Mouse (Mus musculus) myocyte (in vitro differentiated cells): ENCODE data around the gene Map3k13. TPM values are rescaled to one million over a fixed set of nuclear protein-coding genes. Genes with fewer than 3 reads are reported as not detected.
A peak's percentile ranks its signal among the peaks of the same experiment; 100 is the strongest.

Experiments
- H3K27me3 ChIP-seq: one replicate; pipeline ENCODE4 v1.6.1; 2011; ENCODE audit not compliant: control insufficient read depth, insufficient read depth, insufficient read length
- H3K36me3 ChIP-seq: one replicate; pipeline ENCODE4 v1.6.1; 2011; ENCODE audit not compliant: control insufficient read depth, insufficient read depth
- H3K4me2 ChIP-seq: one replicate; pipeline ENCODE4 v1.6.1; 2011; ENCODE audit warnings: low read depth, control low read depth
- H3K4me3 ChIP-seq: one replicate; pipeline ENCODE4 v1.5.1; 2011; ENCODE audit warnings: mild to moderate bottlenecking, control low read depth, moderate library complexity
- H3K79me2 ChIP-seq: one replicate; pipeline ENCODE4 v1.6.1; 2011; ENCODE audit not compliant: control insufficient read depth, insufficient read depth
- H3ac ChIP-seq: one replicate; pipeline ENCODE4 v1.6.1; 2011; ENCODE audit not compliant: control insufficient read depth, insufficient read length
- CEBPB ChIP-seq: IDR thresholded peaks from 2 replicates; pipeline ENCODE4 v1.6.1; 2011; ENCODE audit warnings: mild to moderate bottlenecking, moderate library complexity; ENCODE audit not compliant: poor library complexity, insufficient read depth, severe bottlenecking
- E2F4 ChIP-seq: IDR thresholded peaks from one replicate; pipeline ENCODE4 v1.6.1; 2011; ENCODE audit warnings: mild to moderate bottlenecking, control low read depth, moderate library complexity; ENCODE audit not compliant: insufficient read depth
- MAX ChIP-seq: IDR thresholded peaks from one replicate; pipeline ENCODE4 v1.6.1; 2011; ENCODE audit warnings: low read depth, mild to moderate bottlenecking, control low read depth
- MYOD1 ChIP-seq, 3 experiments: IDR thresholded peaks; one replicate each; pipeline ENCODE4 v1.6.1; 2011; ENCODE audit warnings: control low read depth in 2 of 3, low read depth in 2 of 3, mild to moderate bottlenecking in 2 of 3, moderate library complexity in 1 of 3; ENCODE audit not compliant: insufficient read length in 2 of 3, control insufficient read depth in 1 of 3
- MYOG ChIP-seq, 3 experiments: IDR thresholded peaks; one replicate each; pipeline ENCODE4 v1.6.1; 2011; ENCODE audit warnings: control low read depth in 2 of 3, low read depth in 2 of 3, mild to moderate bottlenecking in 2 of 3; ENCODE audit not compliant: insufficient read length in 2 of 3, control insufficient read depth in 1 of 3, insufficient read depth in 1 of 3
- POLR2A ChIP-seq: IDR thresholded peaks from one replicate; pipeline ENCODE4 v1.6.1; 2011; ENCODE audit warnings: low read depth, mild to moderate bottlenecking, control low read depth, moderate library complexity; ENCODE audit not compliant: insufficient read length
- POLR2AphosphoS2 ChIP-seq: IDR thresholded peaks from one replicate; pipeline ENCODE4 v1.6.1; 2011; ENCODE audit warnings: low read depth, control low read depth; ENCODE audit not compliant: insufficient read length
- REST ChIP-seq: IDR thresholded peaks from one replicate; pipeline ENCODE4 v1.6.1; 2011; ENCODE audit warnings: mild to moderate bottlenecking, control low read depth, moderate library complexity; ENCODE audit not compliant: insufficient read depth, insufficient read length
- SRF ChIP-seq: IDR thresholded peaks from one replicate; pipeline ENCODE4 v1.6.1; 2011; ENCODE audit warnings: low read depth; ENCODE audit not compliant: control insufficient read depth, insufficient read length
- TCF12 ChIP-seq: IDR thresholded peaks from one replicate; pipeline ENCODE4 v1.6.1; 2011; ENCODE audit warnings: mild to moderate bottlenecking, control low read depth; ENCODE audit not compliant: poor library complexity, insufficient read depth, severe bottlenecking
- TCF3 ChIP-seq: IDR thresholded peaks from one replicate; pipeline ENCODE4 v1.6.1; 2011; ENCODE audit warnings: low read depth, control low read depth; ENCODE audit not compliant: insufficient read length
- USF1 ChIP-seq: IDR thresholded peaks from one replicate; pipeline ENCODE4 v1.6.1; 2011; ENCODE audit warnings: low read depth, mild to moderate bottlenecking, control low read depth, moderate library complexity
- polyA plus RNA-seq: library from polyadenylated mRNA; unstranded; fragments of >200 nt; fragmentation: generic; extraction: Trizol; gene quantifications from one replicate; pipeline ENCODE4 v1.2.1, GENCODE M21; 2012; ENCODE audit warnings: missing spikeins

The Map3k13 gene
- polyA plus RNA-seq, 1 experiment: 0.31 TPM

- H3K4me3 ChIP-seq: no peak overlapping the region
- TF ChIP-seq REST (no peak), MYOG (IDR thresholded peaks at IDR 0.05; ENCODE audit: control insufficient read depth in 1 of 3, insufficient read depth in 1 of 3, insufficient read length in 2 of 3, low read depth in 2 of 3) (peak in 1 of 3 experiments; percentile 54), E2F4 (no peak), CEBPB (no peak), SRF (no peak), MYOD1 (IDR thresholded peaks at IDR 0.05; ENCODE audit: control insufficient read depth in 1 of 3, insufficient read length in 2 of 3, low read depth in 2 of 3) (peak in 2 of 3 experiments; percentile 74 to 80), MAX (no peak), USF1 (no peak), POLR2A (no peak), TCF3 (no peak), POLR2AphosphoS2 (no peak), TCF12 (peak; percentile 36)
- H3K4me2 ChIP-seq: peak overlapping the region; percentile 25
- H3K36me3 ChIP-seq: no peaks in the 10 kb centered on the region
- no peaks in the 10 kb centered on the region for H3K27me3 ChIP-seq
- H3K79me2 ChIP-seq: no peaks in the 10 kb centered on the region
- H3ac ChIP-seq: no peak overlapping the region
Observed at GRCm38 (mm10) chr16:21829711-21830110, 35.6 kb downstream of the Map3k13 start.

DNA sequence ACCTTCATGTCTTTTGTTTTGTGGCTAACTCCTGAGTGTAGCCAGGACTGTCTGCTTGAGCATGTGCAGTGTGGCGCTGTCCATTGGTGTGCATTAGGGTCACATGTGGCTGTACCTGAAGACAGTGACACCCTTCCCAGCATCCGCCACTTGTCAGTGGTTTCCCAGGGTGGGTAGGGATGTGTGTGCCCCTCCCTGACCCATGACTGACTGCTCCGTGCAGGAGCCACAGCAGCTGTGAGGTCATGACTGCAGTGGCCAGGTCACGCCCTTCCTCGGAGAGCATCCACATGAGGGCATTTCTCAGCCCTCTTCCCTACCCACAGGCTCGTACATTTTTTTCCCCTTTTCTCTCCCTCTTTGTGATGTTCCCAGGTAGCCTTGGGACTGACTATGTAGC is 36.6 kb downstream of the Map3k13 start:
- Histone ChIP-seq H3K36me3 (no peaks in the 10 kb centered on the region), H3K4me3 (no peak overlapping the region), H3K4me2 (no peak overlapping the region), H3K27me3 (no peaks in the 10 kb centered on the region), H3K79me2 (no peaks in the 10 kb centered on the region), H3ac (no peak overlapping the region)
- TF ChIP-seq REST (peak; percentile 4), MAX (no peak), CEBPB (no peak), POLR2AphosphoS2 (no peak), E2F4 (no peak), MYOG (IDR thresholded peaks at IDR 0.05; ENCODE audit: control insufficient read depth in 1 of 3, insufficient read depth in 1 of 3, insufficient read length in 2 of 3, low read depth in 2 of 3) (peak in 2 of 3 experiments; percentile 88 to 94), USF1 (no peak), MYOD1 (IDR thresholded peaks at IDR 0.05; ENCODE audit: control insufficient read depth in 1 of 3, insufficient read length in 2 of 3, low read depth in 2 of 3) (peak in 2 of 3 experiments; percentile 59 to 82), TCF12 (no peak), SRF (no peak), POLR2A (no peak), TCF3 (peak; percentile 17)

- Histone ChIP-seq H3ac (no peak overlapping the region), H3K36me3 (no peaks in the 10 kb centered on the region), H3K79me2 (no peaks in the 10 kb centered on the region), H3K4me3 (no peak overlapping the region), H3K4me2 (no peak overlapping the region), H3K27me3 (no peaks in the 10 kb centered on the region)
- TF ChIP-seq SRF: no peak
- no peak for TF ChIP-seq E2F4
- no peak for TF ChIP-seq MYOD1 (IDR thresholded peaks at IDR 0.05; ENCODE audit: control insufficient read depth in 1 of 3, insufficient read length in 2 of 3, low read depth in 2 of 3)
- TF ChIP-seq POLR2AphosphoS2: no peak
- no peak for TF ChIP-seq USF1
- TF ChIP-seq TCF12: no peak
- TF ChIP-seq MAX: no peak
- TF ChIP-seq CEBPB: no peak
- no peak for TF ChIP-seq REST
- TF ChIP-seq TCF3: no peak
- no peak for TF ChIP-seq MYOG (IDR thresholded peaks at IDR 0.05; ENCODE audit: control insufficient read depth in 1 of 3, insufficient read depth in 1 of 3, insufficient read length in 2 of 3, low read depth in 2 of 3)
- no peak for TF ChIP-seq POLR2A
Observed at GRCm38 (mm10) chr16:21831764-21832163, 37.6 kb downstream of the Map3k13 start.

- H3K79me2 ChIP-seq: no peaks in the 10 kb centered on the region
- no peaks in the 10 kb centered on the region for H3K27me3 ChIP-seq
- no peaks in the 10 kb centered on the region for H3K36me3 ChIP-seq
- no peak overlapping the region for H3K4me3 ChIP-seq
- no peak overlapping the region for H3ac ChIP-seq
- TF ChIP-seq MYOD1 (IDR thresholded peaks at IDR 0.05; ENCODE audit: control insufficient read depth in 1 of 3, insufficient read length in 2 of 3, low read depth in 2 of 3): no peak
- H3K4me2 ChIP-seq: no peak overlapping the region
Observed at GRCm38 (mm10) chr16:21833469-21833868, 39.3 kb downstream of the Map3k13 start.

DNA sequence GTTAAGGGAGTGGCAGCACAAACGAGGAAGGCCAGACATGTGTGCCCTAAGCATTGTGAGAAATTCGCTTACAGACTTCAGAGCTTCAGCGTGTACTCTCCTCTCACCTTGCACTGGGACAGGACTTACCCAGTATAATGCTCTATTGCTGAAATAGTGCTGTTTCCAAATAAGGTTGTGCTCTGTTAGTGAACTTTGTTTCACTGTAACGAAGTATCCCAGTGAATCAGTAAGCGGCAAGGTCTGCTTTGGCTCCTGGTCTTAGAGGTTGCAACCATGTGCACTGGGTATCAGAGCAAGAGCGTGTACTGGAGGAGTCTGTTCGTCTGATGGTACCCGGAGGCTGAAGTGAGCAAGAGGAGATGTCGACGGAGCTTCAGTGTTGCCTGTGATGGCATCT is 39.8 kb downstream of the Map3k13 start:
- no peaks in the 10 kb centered on the region for H3K79me2 ChIP-seq
- no peaks in the 10 kb centered on the region for H3K27me3 ChIP-seq
- H3K4me3 ChIP-seq: no peak overlapping the region
- TF ChIP-seq SRF (no peak), USF1 (no peak), MAX (no peak), MYOD1 (IDR thresholded peaks at IDR 0.05; ENCODE audit: control insufficient read depth in 1 of 3, insufficient read length in 2 of 3, low read depth in 2 of 3) (no peak)
- no peak overlapping the region for H3K4me2 ChIP-seq
- H3K36me3 ChIP-seq: no peaks in the 10 kb centered on the region
- no peak overlapping the region for H3ac ChIP-seq
